Mouse (Mus musculus): ENCODE measurements around the gene Pank1. TPM values are rescaled to one million over a fixed set of nuclear protein-coding genes. Genes with fewer than 3 reads are reported as not detected.

Gene Pank1
- total and polyA plus RNA-seq, 2 experiments from 2014 or later, result 6.6 to 13.9 TPM

DNA sequence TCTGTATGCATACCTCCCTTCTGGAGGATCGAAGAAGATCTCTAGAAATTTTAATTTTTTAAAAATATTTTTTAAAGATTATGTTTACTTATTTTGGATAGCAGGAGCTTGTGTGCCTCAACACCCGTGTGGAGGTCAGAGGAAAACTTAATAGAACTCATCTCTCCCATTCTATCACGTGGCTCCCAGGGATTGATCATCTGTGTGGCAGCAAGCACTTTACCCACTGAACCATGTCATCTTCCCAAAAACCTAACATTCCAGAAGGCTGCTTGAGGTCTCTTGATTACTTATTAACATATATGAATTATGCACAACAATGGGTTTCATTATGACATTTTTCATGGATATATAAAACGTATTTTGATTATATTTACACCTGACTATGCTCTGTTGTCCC, 82.9 kb downstream of the Pank1 start:
- TF ChIP-seq CTCF (IDR thresholded peaks at IDR 0.05), result no peak
- Histone ChIP-seq H3K27me3 (ENCODE audit: insufficient read depth, low read length) (no peaks in the 10 kb centered on the region), H3K4me1 (ENCODE audit: insufficient read depth, low read length) (no peaks in the 10 kb centered on the region), H3K27ac (ENCODE audit: low read depth, low read length) (no peak overlapping the region), H3K9me3 (ENCODE audit: low read length) (no peaks in the 10 kb centered on the region), H3K4me2 (ENCODE audit: low read depth, low read length, poor library complexity, severe bottlenecking) (no peak overlapping the region), H3K4me3 (ENCODE audit: low read depth, low read length) (no peak overlapping the region), H3K9ac (replicated peaks; ENCODE audit: low read length, poor library complexity, severe bottlenecking) (no peak overlapping the region), H3K36me3 (ENCODE audit: insufficient read depth, low read length) (no peaks in the 10 kb centered on the region)
- DNase-seq (ENCODE audit: low spot score) (no peak), ATAC-seq (ENCODE audit: low FRiP score) (no peak)
- 77% methylated on average over 4 of the region's 4 CpGs for WGBS

DNA sequence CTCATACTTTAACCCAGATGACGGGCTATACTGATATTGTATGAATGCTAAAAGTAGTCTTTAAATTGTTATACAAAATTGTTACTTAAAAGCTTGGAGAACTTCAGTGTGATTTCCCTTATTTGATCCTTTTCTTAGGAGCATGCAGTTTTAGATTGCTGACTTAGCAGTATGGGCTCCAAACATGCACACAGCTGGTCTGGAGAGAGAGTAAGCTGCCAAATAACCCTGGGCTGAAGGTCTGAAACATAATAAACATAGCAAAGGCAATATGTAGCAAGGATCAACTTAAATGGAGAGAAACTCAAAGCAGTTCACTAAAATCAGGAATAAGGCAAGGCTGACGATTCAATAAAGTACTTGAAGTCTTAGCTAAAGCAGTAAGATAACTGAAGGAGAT, 96.8 kb downstream of the Pank1 start:
- WGBS, result 90% methylated on average over 2 of the region's 2 CpGs
- H3K4me2 ChIP-seq (ENCODE audit: low read depth, low read length, poor library complexity, severe bottlenecking), result no peak overlapping the region
- H3K27ac ChIP-seq (ENCODE audit: low read depth, low read length), result no peak overlapping the region
- ATAC-seq (ENCODE audit: low FRiP score) (no peak), DNase-seq (ENCODE audit: low spot score) (no peak)
- H3K4me1 ChIP-seq (ENCODE audit: insufficient read depth, low read length), result no peaks in the 10 kb centered on the region
- H3K4me3 ChIP-seq (ENCODE audit: low read depth, low read length), result no peak overlapping the region
- H3K36me3 ChIP-seq (ENCODE audit: insufficient read depth, low read length), result no peaks in the 10 kb centered on the region
- TF ChIP-seq CTCF (IDR thresholded peaks at IDR 0.05), result no peak
- H3K27me3 ChIP-seq (ENCODE audit: insufficient read depth, low read length), result no peaks in the 10 kb centered on the region
- no peaks in the 10 kb centered on the region for H3K9me3 ChIP-seq (ENCODE audit: low read length)
- no peak overlapping the region for H3K9ac ChIP-seq (replicated peaks; ENCODE audit: low read length, poor library complexity, severe bottlenecking)

DNA sequence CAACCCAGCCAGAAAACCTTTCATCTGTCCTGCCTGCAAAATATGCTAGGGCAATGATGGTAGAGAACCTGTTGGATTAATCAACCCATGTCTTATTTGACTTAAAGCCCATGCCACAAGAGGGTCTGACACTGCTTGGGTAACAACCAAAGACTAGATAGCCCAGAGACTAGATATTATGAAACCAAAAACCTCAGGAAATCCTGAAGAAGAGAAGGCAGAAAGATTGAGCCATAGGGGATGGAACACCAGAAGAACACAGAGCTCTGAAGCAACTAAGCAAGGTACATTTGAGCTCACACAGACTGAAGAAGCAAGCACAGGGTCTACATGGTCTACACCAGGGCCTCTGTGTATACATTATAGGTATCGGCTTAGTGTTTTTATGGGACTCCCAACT, 100.3 kb downstream of the Pank1 start:
- Histone ChIP-seq H3K27me3 (ENCODE audit: insufficient read depth, low read length) (no peaks in the 10 kb centered on the region), H3K9ac (replicated peaks; ENCODE audit: low read length, poor library complexity, severe bottlenecking) (no peak overlapping the region), H3K9me3 (ENCODE audit: low read length) (no peaks in the 10 kb centered on the region), H3K4me3 (ENCODE audit: low read depth, low read length) (no peak overlapping the region), H3K36me3 (ENCODE audit: insufficient read depth, low read length) (no peaks in the 10 kb centered on the region), H3K4me1 (ENCODE audit: insufficient read depth, low read length) (no peaks in the 10 kb centered on the region), H3K4me2 (ENCODE audit: low read depth, low read length, poor library complexity, severe bottlenecking) (no peak overlapping the region), H3K27ac (ENCODE audit: low read depth, low read length) (no peak overlapping the region)
- DNase-seq (ENCODE audit: low spot score) (no peak), ATAC-seq (ENCODE audit: low FRiP score) (no peak)
- 100% methylated on average over 1 of the region's 1 CpGs for WGBS
- TF ChIP-seq CTCF (IDR thresholded peaks at IDR 0.05), result no peak

DNA sequence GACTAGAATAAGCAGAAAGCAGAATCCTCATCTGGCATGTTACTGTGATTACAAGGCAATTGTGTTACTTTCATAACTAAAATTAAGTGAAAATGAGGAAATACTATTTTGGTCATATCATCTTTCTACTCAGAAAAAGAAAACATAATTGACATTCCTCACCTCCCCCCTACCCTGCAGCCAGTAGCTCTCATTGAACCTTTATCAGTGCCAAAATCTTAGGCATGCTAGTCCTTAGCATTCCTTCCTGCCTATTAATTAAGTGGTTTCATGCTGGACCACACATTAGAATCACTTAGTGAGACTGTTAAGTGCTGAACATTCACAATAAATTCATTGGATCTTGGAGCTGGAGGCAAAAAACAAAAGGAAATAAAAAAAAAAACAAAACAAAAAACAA, 101.2 kb downstream of the Pank1 start:
- Histone ChIP-seq H3K9me3 (ENCODE audit: low read length) (no peaks in the 10 kb centered on the region), H3K4me1 (ENCODE audit: insufficient read depth, low read length) (no peaks in the 10 kb centered on the region), H3K27ac (ENCODE audit: low read depth, low read length) (no peak overlapping the region), H3K4me2 (ENCODE audit: low read depth, low read length, poor library complexity, severe bottlenecking) (no peak overlapping the region), H3K27me3 (ENCODE audit: insufficient read depth, low read length) (no peaks in the 10 kb centered on the region), H3K4me3 (ENCODE audit: low read depth, low read length) (no peak overlapping the region), H3K9ac (replicated peaks; ENCODE audit: low read length, poor library complexity, severe bottlenecking) (no peak overlapping the region), H3K36me3 (ENCODE audit: insufficient read depth, low read length) (no peaks in the 10 kb centered on the region)
- no peak for ATAC-seq (ENCODE audit: low FRiP score)
- no peak for TF ChIP-seq CTCF (IDR thresholded peaks at IDR 0.05)
- DNase-seq (ENCODE audit: low spot score), result no peak

DNA sequence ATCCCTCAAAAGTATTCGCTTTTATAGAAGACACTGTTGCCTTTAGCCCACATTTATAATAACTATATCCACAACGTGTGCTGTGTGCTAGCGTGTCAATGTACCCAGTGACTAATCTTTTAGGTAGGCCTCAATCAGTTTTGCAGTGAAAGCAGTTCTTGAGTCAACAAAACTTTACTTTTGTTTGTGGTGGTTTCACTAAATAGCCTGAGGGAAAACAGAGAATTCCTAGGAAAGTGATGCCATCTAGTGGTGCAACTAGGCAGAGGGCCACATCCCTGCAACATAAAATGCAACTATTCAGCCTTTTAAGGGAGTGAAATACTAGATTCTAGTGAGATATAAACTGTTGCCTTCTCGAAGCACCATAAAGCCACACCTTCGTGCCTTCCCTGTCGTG, 106.5 kb downstream of the Pank1 start:
- Histone ChIP-seq H3K9ac (replicated peaks; ENCODE audit: low read length, poor library complexity, severe bottlenecking) (no peak overlapping the region), H3K36me3 (ENCODE audit: insufficient read depth, low read length) (no peaks in the 10 kb centered on the region), H3K27ac (ENCODE audit: low read depth, low read length) (no peak overlapping the region), H3K4me1 (ENCODE audit: insufficient read depth, low read length) (no peaks in the 10 kb centered on the region), H3K4me3 (ENCODE audit: low read depth, low read length) (no peak overlapping the region), H3K9me3 (ENCODE audit: low read length) (no peaks in the 10 kb centered on the region), H3K27me3 (ENCODE audit: insufficient read depth, low read length) (no peaks in the 10 kb centered on the region), H3K4me2 (ENCODE audit: low read depth, low read length, poor library complexity, severe bottlenecking) (no peak overlapping the region)
- DNase-seq (ENCODE audit: low spot score), result peak; percentile 77
- ATAC-seq (ENCODE audit: low FRiP score), result no peak
- WGBS, result 28% methylated on average over 6 of the region's 6 CpGs
- TF ChIP-seq CTCF (IDR thresholded peaks at IDR 0.05), result peak; percentile 84

DNA sequence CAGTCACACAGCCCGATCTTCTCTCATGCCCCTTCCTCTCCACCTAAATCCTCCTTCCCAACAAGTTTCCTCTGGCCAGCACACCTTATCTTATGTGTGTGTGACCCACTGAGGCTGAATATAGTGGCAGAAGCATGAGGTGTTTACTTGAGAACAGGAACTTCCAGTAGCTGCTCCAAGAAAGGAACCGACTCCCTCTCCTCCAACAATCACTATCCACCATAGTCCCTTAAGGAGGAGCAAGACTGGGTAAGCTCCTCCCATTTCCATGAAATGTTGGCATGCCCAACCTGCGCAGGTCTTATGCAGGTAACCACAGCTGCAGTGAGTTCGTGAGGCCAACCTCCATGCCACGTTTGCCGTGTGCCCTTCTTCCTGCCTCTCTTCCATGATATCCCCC, 108.5 kb downstream of the Pank1 start:
- no peak overlapping the region for H3K9ac ChIP-seq (replicated peaks; ENCODE audit: low read length, poor library complexity, severe bottlenecking)
- H3K27ac ChIP-seq (ENCODE audit: low read depth, low read length), result no peak overlapping the region
- TF ChIP-seq CTCF (IDR thresholded peaks at IDR 0.05), result no peak
- no peak overlapping the region for H3K4me2 ChIP-seq (ENCODE audit: low read depth, low read length, poor library complexity, severe bottlenecking)
- no peaks in the 10 kb centered on the region for H3K36me3 ChIP-seq (ENCODE audit: insufficient read depth, low read length)
- H3K27me3 ChIP-seq (ENCODE audit: insufficient read depth, low read length), result no peaks in the 10 kb centered on the region
- no peak for ATAC-seq (ENCODE audit: low FRiP score)
- DNase-seq (ENCODE audit: low spot score), result no peak
- H3K4me1 ChIP-seq (ENCODE audit: insufficient read depth, low read length), result no peaks in the 10 kb centered on the region
- no peaks in the 10 kb centered on the region for H3K9me3 ChIP-seq (ENCODE audit: low read length)
- 94% methylated on average over 6 of the region's 6 CpGs for WGBS
- no peak overlapping the region for H3K4me3 ChIP-seq (ENCODE audit: low read depth, low read length)

DNA sequence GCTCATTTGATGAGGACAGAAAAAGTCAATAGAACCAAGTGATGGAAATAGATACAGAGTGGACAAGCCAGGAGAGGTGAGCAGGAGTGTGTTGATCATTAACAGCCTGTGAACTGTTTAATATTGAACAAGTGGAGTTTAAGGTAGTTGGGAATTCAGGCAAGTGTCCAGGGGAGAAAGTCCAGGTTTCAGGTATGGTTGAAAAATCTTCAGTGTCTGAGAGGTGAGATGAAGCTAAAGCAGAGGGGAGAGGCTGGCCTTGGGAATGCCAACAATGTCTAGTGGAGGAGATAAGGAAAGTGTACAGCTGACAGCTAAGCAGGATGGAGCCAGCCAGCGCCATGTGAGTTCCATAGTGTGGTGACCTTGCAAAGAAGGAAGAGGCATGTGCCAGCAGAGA, 120.5 kb downstream of the Pank1 start:
- no peaks in the 10 kb centered on the region for H3K36me3 ChIP-seq (ENCODE audit: insufficient read depth, low read length)
- no peak for TF ChIP-seq CTCF (IDR thresholded peaks at IDR 0.05)
- no peaks in the 10 kb centered on the region for H3K9me3 ChIP-seq (ENCODE audit: low read length)
- H3K4me3 ChIP-seq (ENCODE audit: low read depth, low read length), result no peak overlapping the region
- H3K4me2 ChIP-seq (ENCODE audit: low read depth, low read length, poor library complexity, severe bottlenecking), result no peak overlapping the region
- H3K9ac ChIP-seq (replicated peaks; ENCODE audit: low read length, poor library complexity, severe bottlenecking), result no peak overlapping the region
- no peak for DNase-seq (ENCODE audit: low spot score)
- 95% methylated on average over 1 of the region's 1 CpGs for WGBS
- H3K27me3 ChIP-seq (ENCODE audit: insufficient read depth, low read length), result no peaks in the 10 kb centered on the region
- H3K27ac ChIP-seq (ENCODE audit: low read depth, low read length), result no peak overlapping the region
- ATAC-seq (ENCODE audit: low FRiP score), result no peak
- no peaks in the 10 kb centered on the region for H3K4me1 ChIP-seq (ENCODE audit: insufficient read depth, low read length)

MicroRNAs encoded within 50 kb of the gene (microRNA counts, 519-probe panel; counts per million panel counts)
- microRNA mmu-miR-107, result 3,980 counts per million, percentile 81 among the panel's probes with 10 or more counts

Small RNA genes lying within 50 kb of the gene (microRNA-seq; reads per million reads assigned to microRNA genes)
- 4,184 reads per million, percentile 87 among the genes with 10 or more reads in this experiment for gene Mir107 (ENCODE audit: borderline number of aligned reads)

Other genes with a start within 250 kb of the Pank1 start
- 0.14 and 0.38 TPM in 2 replicates for gene Ifit1bl2, start 238.7 kb downstream of the Pank1 start, total RNA-seq (2014; rRNA removed)
- gene Ifit1bl2, start 238.7 kb downstream of the Pank1 start, polyA plus RNA-seq (2015; fragmentation: Nextera tagmentation; extraction: Ambion mirVana), result 0.07 and 0.17 TPM in 2 replicates
- gene Ifit1, start 238.6 kb downstream of the Pank1 start, total RNA-seq (2014; rRNA removed), result 2.6 and 3.7 TPM in 2 replicates
- 1.0 and 1.2 TPM in 2 replicates for gene Ifit1, start 238.6 kb downstream of the Pank1 start, polyA plus RNA-seq (2015; fragmentation: Nextera tagmentation; extraction: Ambion mirVana)
- 2.7 and 4.7 TPM in 2 replicates for gene Slc16a12, start 132.2 kb downstream of the Pank1 start, total RNA-seq (2014; rRNA removed)
- gene Slc16a12, start 132.2 kb downstream of the Pank1 start, polyA plus RNA-seq (2015; fragmentation: Nextera tagmentation; extraction: Ambion mirVana), result 2.0 and 2.3 TPM in 2 replicates
- gene Kif20b, start 42.9 kb upstream of the Pank1 start, total RNA-seq (2014; rRNA removed), result 0.94 and 11.3 TPM in 2 replicates
- gene Kif20b, start 42.9 kb upstream of the Pank1 start, polyA plus RNA-seq (2015; fragmentation: Nextera tagmentation; extraction: Ambion mirVana), result 3.4 and 3.9 TPM in 2 replicates

Measured in midbrain, postnatal 0 days (tissue).